Mouse (Mus musculus) midbrain, embryonic 10.5 days (tissue): Measurements from ENCODE around the gene Otogl. TPM values are rescaled to one million over a fixed set of nuclear protein-coding genes. Genes with fewer than 3 reads are reported as not detected.

Source experiments
- DNase-seq: peaks from one replicate; pipeline ENCODE4 v3.0.0-alpha.2; 2017; ENCODE audit warnings: low spot score
- H3K27ac ChIP-seq: fragments of 300-500 bp; sonication (generic); replicated peaks from 2 replicates; pipeline ENCODE4 v1.5.1; 2016; ENCODE audit warnings: mild to moderate bottlenecking
- H3K27me3 ChIP-seq: fragments of 300-500 bp; sonication (generic); 2 replicates; pipeline ENCODE4 v1.6.1; 2016; ENCODE audit warnings: low read depth, mild to moderate bottlenecking; ENCODE audit not compliant: poor library complexity, severe bottlenecking
- H3K36me3 ChIP-seq: fragments of 300-500 bp; sonication (generic); 2 replicates; pipeline ENCODE4 v1.6.1; 2016; ENCODE audit warnings: mild to moderate bottlenecking, moderate library complexity
- H3K4me1 ChIP-seq: fragments of 300-500 bp; sonication (generic); 2 replicates; pipeline ENCODE4 v1.6.1; 2016
- H3K4me3 ChIP-seq: fragments of 300-500 bp; sonication (generic); 2 replicates; pipeline ENCODE4 v1.5.1; 2016; ENCODE audit warnings: mild to moderate bottlenecking, moderate library complexity
- H3K9me3 ChIP-seq: fragments of 300-500 bp; sonication (generic); replicated peaks from 2 replicates; pipeline ENCODE4 v1.6.1; 2016; ENCODE audit warnings: mild to moderate bottlenecking
- WGBS: fragments of 180-500 bp; shearing (Covaris S2); methylation state at CpG from one replicate; pipeline ENCODE4 v1.1.7; 2016; 5-methylcytosine and 5-hydroxymethylcytosine counted together
- polyA plus RNA-seq: library from polyadenylated mRNA; unstranded; fragments of >200 nt; fragmentation: Nextera tagmentation; extraction: Ambion mirVana; gene quantifications from 2 replicates; pipeline ENCODE4 v1.2.1, GENCODE M21; 2016

The Otogl gene
- polyA plus RNA-seq, 1 experiment from 2014 or later = not detected

GRCm38 (mm10) chr10:107901204-107901879 is 10.6 kb downstream of the Otogl start:
- H3K4me1 ChIP-seq = no peaks in the 10 kb centered on the region
- no peaks in the 10 kb centered on the region for H3K27me3 ChIP-seq
- DNase-seq = no peak
- WGBS = 84% methylated on average over 13 of the region's 13 CpGs
- no peaks in the 10 kb centered on the region for H3K9me3 ChIP-seq
- H3K4me3 ChIP-seq = no peak overlapping the region
- H3K36me3 ChIP-seq = no peaks in the 10 kb centered on the region
- no peak overlapping the region for H3K27ac ChIP-seq

GRCm38 (mm10) chr10:107899946-107900345 is 12.0 kb downstream of the Otogl start:
- WGBS = 93% methylated on average over 6 of the region's 6 CpGs
- no peaks in the 10 kb centered on the region for H3K9me3 ChIP-seq
- no peak overlapping the region for H3K4me3 ChIP-seq
- DNase-seq = no peak
- no peaks in the 10 kb centered on the region for H3K27me3 ChIP-seq
- H3K36me3 ChIP-seq = no peaks in the 10 kb centered on the region
- H3K27ac ChIP-seq = no peak overlapping the region
- no peaks in the 10 kb centered on the region for H3K4me1 ChIP-seq

- Histone ChIP-seq H3K9me3 (no peaks in the 10 kb centered on the region), H3K4me1 (no peaks in the 10 kb centered on the region), H3K4me3 (no peak overlapping the region), H3K27me3 (no peaks in the 10 kb centered on the region), H3K27ac (no peak overlapping the region), H3K36me3 (no peaks in the 10 kb centered on the region)
- no peak for DNase-seq
- 87% methylated on average over 4 of the region's 4 CpGs for WGBS
Observed at GRCm38 (mm10) chr10:107896158-107896557, 15.8 kb downstream of the Otogl start.

GRCm38 (mm10) chr10:107894663-107895581 is 17.0 kb downstream of the Otogl start:
- DNase-seq = no peak
- H3K36me3 ChIP-seq = no peaks in the 10 kb centered on the region
- H3K4me3 ChIP-seq = no peak overlapping the region
- WGBS = 74% methylated on average over 8 of the region's 8 CpGs
- no peaks in the 10 kb centered on the region for H3K4me1 ChIP-seq
- H3K27me3 ChIP-seq = no peaks in the 10 kb centered on the region
- no peak overlapping the region for H3K27ac ChIP-seq
- H3K9me3 ChIP-seq = no peaks in the 10 kb centered on the region

- Histone ChIP-seq H3K27ac (no peak overlapping the region), H3K27me3 (no peaks in the 10 kb centered on the region), H3K4me1 (no peaks in the 10 kb centered on the region), H3K4me3 (no peak overlapping the region), H3K9me3 (no peaks in the 10 kb centered on the region), H3K36me3 (no peaks in the 10 kb centered on the region)
- 94% methylated on average over 9 of the region's 9 CpGs for WGBS
- no peak for DNase-seq
Observed at GRCm38 (mm10) chr10:107890400-107890799, 21.5 kb downstream of the Otogl start.

GRCm38 (mm10) chr10:107872542-107872941 is 39.4 kb downstream of the Otogl start:
- DNase-seq = no peak
- 91% methylated on average over 5 of the region's 5 CpGs for WGBS
- H3K4me1 ChIP-seq = no peaks in the 10 kb centered on the region

GRCm38 (mm10) chr10:107872109-107872508 is 39.8 kb downstream of the Otogl start:
- Histone ChIP-seq H3K4me1 (no peaks in the 10 kb centered on the region), H3K36me3 (no peaks in the 10 kb centered on the region), H3K9me3 (no peaks in the 10 kb centered on the region), H3K4me3 (no peak overlapping the region), H3K27ac (no peak overlapping the region), H3K27me3 (no peaks in the 10 kb centered on the region)
- DNase-seq = no peak
- WGBS = 93% methylated on average over 4 of the region's 4 CpGs

More at GRCm38 (mm10) chr10:107872542-107872941, 39.4 kb downstream of the Otogl start:
- Histone ChIP-seq H3K4me3 (no peak overlapping the region), H3K36me3 (no peaks in the 10 kb centered on the region), H3K27ac (no peak overlapping the region), H3K9me3 (no peaks in the 10 kb centered on the region), H3K27me3 (no peaks in the 10 kb centered on the region)

GRCm38 (mm10) chr10:107870540-107870939 is 41.4 kb downstream of the Otogl start:
- no peaks in the 10 kb centered on the region for H3K27me3 ChIP-seq
- H3K4me3 ChIP-seq = no peak overlapping the region
- no peaks in the 10 kb centered on the region for H3K36me3 ChIP-seq
- 80% methylated on average over 7 of the region's 7 CpGs for WGBS
- no peak overlapping the region for H3K27ac ChIP-seq
- H3K4me1 ChIP-seq = no peaks in the 10 kb centered on the region
- DNase-seq = no peak
- H3K9me3 ChIP-seq = no peaks in the 10 kb centered on the region

- no peaks in the 10 kb centered on the region for H3K27me3 ChIP-seq
- no peaks in the 10 kb centered on the region for H3K4me1 ChIP-seq
- H3K4me3 ChIP-seq = no peak overlapping the region
- DNase-seq = no peak
- no peak overlapping the region for H3K27ac ChIP-seq
- H3K9me3 ChIP-seq = no peaks in the 10 kb centered on the region
- no peaks in the 10 kb centered on the region for H3K36me3 ChIP-seq
- 93% methylated on average over 8 of the region's 8 CpGs for WGBS
Observed at GRCm38 (mm10) chr10:107868904-107869303, 43.0 kb downstream of the Otogl start.

GRCm38 (mm10) chr10:107867414-107867813 is 44.5 kb downstream of the Otogl start:
- DNase-seq = no peak
- H3K9me3 ChIP-seq = no peaks in the 10 kb centered on the region

GRCm38 (mm10) chr10:107860235-107860917 is 51.6 kb downstream of the Otogl start:
- H3K27ac ChIP-seq = no peak overlapping the region
- no peak overlapping the region for H3K4me3 ChIP-seq
- H3K36me3 ChIP-seq = no peaks in the 10 kb centered on the region
- H3K4me1 ChIP-seq = no peaks in the 10 kb centered on the region
- no peak for DNase-seq
- WGBS = 87% methylated on average over 8 of the region's 8 CpGs
- H3K27me3 ChIP-seq = no peaks in the 10 kb centered on the region
- H3K9me3 ChIP-seq = no peaks in the 10 kb centered on the region

More at GRCm38 (mm10) chr10:107867414-107867813, 44.5 kb downstream of the Otogl start:
- Histone ChIP-seq H3K27me3 (no peaks in the 10 kb centered on the region), H3K4me1 (no peaks in the 10 kb centered on the region), H3K27ac (no peak overlapping the region), H3K4me3 (no peak overlapping the region), H3K36me3 (no peaks in the 10 kb centered on the region)
- WGBS = 87% methylated on average over 4 of the region's 4 CpGs

- WGBS = 96% methylated on average over 3 of the region's 3 CpGs
- Histone ChIP-seq H3K27me3 (no peaks in the 10 kb centered on the region), H3K36me3 (no peaks in the 10 kb centered on the region), H3K9me3 (no peaks in the 10 kb centered on the region), H3K4me1 (no peaks in the 10 kb centered on the region), H3K4me3 (no peak overlapping the region), H3K27ac (no peak overlapping the region)
- no peak for DNase-seq
Observed at GRCm38 (mm10) chr10:107859220-107859619, 52.7 kb downstream of the Otogl start.
